Comparison of ENCODE assay signal across 20 mouse cellular contexts in genomic region chr1:22070028-22070427, GRCm38 (mm10).
DNase-seq lines count a peak whose midpoint lies in the region; ATAC-seq and TF ChIP-seq lines count a peak whose summit lies in the region.
"Had no signal": no experiment of that assay in that cellular context is flagged by ENCODE, and none has a peak within 500 bp of the region (broad histone marks: within the 10 kb centered on the region; RNA-seq: fewer than 3 reads in every experiment).

No protein-coding gene starts in this region.

- H3K27ac ChIP-seq in embryonic facial prominence, embryonic 14.5 days (replicated peaks; ENCODE audit: low read depth, low read length) = no peak overlapping the region
- H3K27ac ChIP-seq in embryonic facial prominence, embryonic 10.5 days (replicated peaks) = no peak overlapping the region
- H3K27ac ChIP-seq in heart, adult 2 months = peak overlapping the region; percentile 59
- H3K27ac ChIP-seq in heart, embryonic 11.5 days (ENCODE audit: low read depth, low read length) = no peak overlapping the region
- H3K27ac ChIP-seq: embryonic facial prominence, embryonic 13.5 days; layer of hippocampus, adult 2 months; liver, embryonic 14.5 days; midbrain, embryonic 12.5 days; neural tube, embryonic 12.5 days had no signal

- peak; percentile 3 for DNase-seq in embryonic facial prominence, embryonic 14.5 days (ENCODE audit: low spot score)
- DNase-seq in embryonic facial prominence, embryonic 10.5 days (ENCODE audit: low spot score) = no peak
- DNase-seq in heart, adult 2 months = peak in 1 of 2 experiments; percentile 48
- DNase-seq in brain, embryonic 14.5 days (ENCODE audit: low read depth) = peak; percentile 53
- DNase-seq in heart, postnatal 10 days = peak; percentile 59 to 70
- DNase-seq in left cerebral cortex, postnatal 36 days (ENCODE audit: low spot score in 2 of 2) = no peak
- DNase-seq in thymus, postnatal 36 days = no peak
- DNase-seq: adrenal gland, adult 8-10 months; cerebellum, adult 9-10 months; gastrocnemius, postnatal 25 days; kidney, adult 18-20 months; kidney, postnatal 10 days; layer of hippocampus, postnatal 36 days; thymus, postnatal 4 days had no signal

- H3K9ac ChIP-seq in embryonic facial prominence, embryonic 14.5 days (ENCODE audit: low read depth, low read length) = no peak overlapping the region
- H3K9ac ChIP-seq in heart, adult 2 months (ENCODE audit: low read depth, low read length) = no peak overlapping the region
- no peak overlapping the region for H3K9ac ChIP-seq in heart, embryonic 11.5 days (ENCODE audit: low read depth, low read length)
- H3K9ac ChIP-seq: embryonic facial prominence, embryonic 13.5 days; liver, embryonic 14.5 days; midbrain, embryonic 12.5 days; neural tube, embryonic 12.5 days had no signal

- H3K9me3 ChIP-seq in embryonic facial prominence, embryonic 14.5 days (ENCODE audit: control insufficient read depth, low read length) = no peaks in the 10 kb centered on the region
- no peaks in the 10 kb centered on the region for H3K9me3 ChIP-seq in embryonic facial prominence, embryonic 10.5 days
- H3K9me3 ChIP-seq in heart, embryonic 11.5 days (replicated peaks; ENCODE audit: control insufficient read depth, low read length) = no peaks in the 10 kb centered on the region
- H3K9me3 ChIP-seq: embryonic facial prominence, embryonic 13.5 days; midbrain, embryonic 12.5 days; neural tube, embryonic 12.5 days had no signal

- no peaks in the 10 kb centered on the region for H3K4me1 ChIP-seq in embryonic facial prominence, embryonic 14.5 days (ENCODE audit: control insufficient read depth, insufficient read depth, low read length)
- no peaks in the 10 kb centered on the region for H3K4me1 ChIP-seq in embryonic facial prominence, embryonic 10.5 days
- no peaks in the 10 kb centered on the region for H3K4me1 ChIP-seq in heart, adult 2 months (ENCODE audit: control insufficient read depth, insufficient read depth, low read length)
- H3K4me1 ChIP-seq in heart, embryonic 11.5 days (ENCODE audit: control insufficient read depth, insufficient read depth, low read length) = no peaks in the 10 kb centered on the region
- H3K4me1 ChIP-seq: embryonic facial prominence, embryonic 13.5 days; midbrain, embryonic 12.5 days; neural tube, embryonic 12.5 days had no signal

- no peak for TF ChIP-seq POLR2A in heart, adult 2 months (IDR thresholded peaks at IDR 0.05; ENCODE audit: insufficient read depth, low read depth, low read length)
- TF ChIP-seq POLR2A in brain, embryonic 14.5 days (IDR thresholded peaks at IDR 0.05; ENCODE audit: borderline replicate concordance, extremely low read depth, insufficient read depth, insufficient read length, poor library complexity, severe bottlenecking) = no peak

- H3K36me3 ChIP-seq in embryonic facial prominence, embryonic 14.5 days (ENCODE audit: control insufficient read depth, insufficient read depth, low read length) = no peaks in the 10 kb centered on the region
- no peaks in the 10 kb centered on the region for H3K36me3 ChIP-seq in embryonic facial prominence, embryonic 10.5 days (replicated peaks)
- H3K36me3 ChIP-seq in heart, adult 2 months (ENCODE audit: control insufficient read depth, insufficient read depth, low read length) = no peaks in the 10 kb centered on the region; the same call in 1 of the 2 replicates
- H3K36me3 ChIP-seq in heart, embryonic 11.5 days (ENCODE audit: control insufficient read depth, insufficient read depth, low read length) = no peaks in the 10 kb centered on the region
- H3K36me3 ChIP-seq: embryonic facial prominence, embryonic 13.5 days; midbrain, embryonic 12.5 days; neural tube, embryonic 12.5 days had no signal

- 72% methylated on average over 5 of the region's 5 CpGs for WGBS in embryonic facial prominence, embryonic 14.5 days
- 78% methylated on average over 5 of the region's 5 CpGs for WGBS in embryonic facial prominence, embryonic 10.5 days
- WGBS in heart, adult 2 months = 15% methylated on average over 5 of the region's 5 CpGs
- 66% methylated on average over 5 of the region's 5 CpGs for WGBS in heart, embryonic 11.5 days (ENCODE audit: insufficient replicate concordance)

- H3K4me3 ChIP-seq in embryonic facial prominence, embryonic 14.5 days (ENCODE audit: low read depth, low read length) = no peak overlapping the region
- H3K4me3 ChIP-seq in embryonic facial prominence, embryonic 10.5 days = no peak overlapping the region
- no peak overlapping the region for H3K4me3 ChIP-seq in heart, adult 2 months
- H3K4me3 ChIP-seq in heart, embryonic 11.5 days (ENCODE audit: low read depth, low read length) = no peak overlapping the region
- H3K4me3 ChIP-seq: embryonic facial prominence, embryonic 13.5 days; layer of hippocampus, adult 2 months; midbrain, embryonic 12.5 days; neural tube, embryonic 12.5 days had no signal

- ATAC-seq in embryonic facial prominence, embryonic 14.5 days (ENCODE audit: low read depth) = no peak
- ATAC-seq in heart, embryonic 11.5 days (replicated peaks; ENCODE audit: insufficient number of reproducible peaks, low FRiP score, low TSS enrichment) = no peak

- intact Hi-C loops in heart, adult 2 months (cut with DNase I) = loop anchor here (5.0 kb wide), 1 partner anchor 47 kb away; no protein-coding TSS in a partner anchor
- intact Hi-C loops in heart, postnatal 10 days (cut with DNase I) = no loop called here
- intact Hi-C loops in left cerebral cortex, postnatal 36 days (cut with DNase I) = no loop called here

- no peaks in the 10 kb centered on the region for H3K27me3 ChIP-seq in embryonic facial prominence, embryonic 14.5 days (replicated peaks; ENCODE audit: control insufficient read depth, insufficient read depth, low read length)
- no peaks in the 10 kb centered on the region for H3K27me3 ChIP-seq in embryonic facial prominence, embryonic 10.5 days (replicated peaks; ENCODE audit: low read depth, poor library complexity, severe bottlenecking)
- H3K27me3 ChIP-seq in heart, adult 2 months (ENCODE audit: control insufficient read depth, insufficient read depth, low read length) = no peaks in the 10 kb centered on the region
- no peaks in the 10 kb centered on the region for H3K27me3 ChIP-seq in heart, embryonic 11.5 days (ENCODE audit: control insufficient read depth, insufficient read depth, low read length)
- H3K27me3 ChIP-seq: embryonic facial prominence, embryonic 13.5 days; midbrain, embryonic 12.5 days; neural tube, embryonic 12.5 days had no signal

- no peaks in the 10 kb centered on the region for H3K79me2 ChIP-seq in heart, adult 2 months (replicated peaks; ENCODE audit: control insufficient read depth, insufficient read depth, low read length)

- no peak for TF ChIP-seq CTCF in heart, adult 2 months (IDR thresholded peaks at IDR 0.05)
- no peak for TF ChIP-seq CTCF in brain, embryonic 14.5 days (IDR thresholded peaks at IDR 0.05; ENCODE audit: borderline replicate concordance, extremely low read depth, insufficient read depth, insufficient read length)

- no peak overlapping the region for H3K4me2 ChIP-seq in embryonic facial prominence, embryonic 14.5 days (ENCODE audit: low read depth, low read length)
- no peak overlapping the region for H3K4me2 ChIP-seq in heart, embryonic 11.5 days
- H3K4me2 ChIP-seq: embryonic facial prominence, embryonic 13.5 days; midbrain, embryonic 12.5 days; neural tube, embryonic 12.5 days had no signal

- no peak for TF ChIP-seq EP300 in heart, adult 2 months (IDR thresholded peaks at IDR 0.05; ENCODE audit: insufficient read depth, low read depth, low read length)

Comparison
In these comparisons a context has a peak if more than half of its experiments do, and no peak if none do; other contexts are left out.
1. DNase-seq: peak in embryonic facial prominence, embryonic 14.5 days (single experiment), brain, embryonic 14.5 days (single experiment) and heart, postnatal 10 days (2 of 2); none in embryonic facial prominence, embryonic 10.5 days (single experiment), left cerebral cortex, postnatal 36 days (0 of 2) and thymus, postnatal 36 days (0 of 2).